Mouse (Mus musculus) layer of hippocampus, postnatal 25 days (tissue): ENCODE measurements at regions not wholly inside any gene's neighbourhood (a gene's known extent, or its start where the extent isn't known, plus 50 kb on each side); places are given as distances from the start of the nearest gene placed in this dataset.

Source experiments
- DNase-seq, 2 experiments: peaks; one replicate each; pipeline ENCODE4 v3.0.0; 2022; ENCODE audit warnings: mixed read lengths in 2 of 2, low spot score in 1 of 2; ENCODE audit errors: extremely low spot score in 1 of 2

DNA sequence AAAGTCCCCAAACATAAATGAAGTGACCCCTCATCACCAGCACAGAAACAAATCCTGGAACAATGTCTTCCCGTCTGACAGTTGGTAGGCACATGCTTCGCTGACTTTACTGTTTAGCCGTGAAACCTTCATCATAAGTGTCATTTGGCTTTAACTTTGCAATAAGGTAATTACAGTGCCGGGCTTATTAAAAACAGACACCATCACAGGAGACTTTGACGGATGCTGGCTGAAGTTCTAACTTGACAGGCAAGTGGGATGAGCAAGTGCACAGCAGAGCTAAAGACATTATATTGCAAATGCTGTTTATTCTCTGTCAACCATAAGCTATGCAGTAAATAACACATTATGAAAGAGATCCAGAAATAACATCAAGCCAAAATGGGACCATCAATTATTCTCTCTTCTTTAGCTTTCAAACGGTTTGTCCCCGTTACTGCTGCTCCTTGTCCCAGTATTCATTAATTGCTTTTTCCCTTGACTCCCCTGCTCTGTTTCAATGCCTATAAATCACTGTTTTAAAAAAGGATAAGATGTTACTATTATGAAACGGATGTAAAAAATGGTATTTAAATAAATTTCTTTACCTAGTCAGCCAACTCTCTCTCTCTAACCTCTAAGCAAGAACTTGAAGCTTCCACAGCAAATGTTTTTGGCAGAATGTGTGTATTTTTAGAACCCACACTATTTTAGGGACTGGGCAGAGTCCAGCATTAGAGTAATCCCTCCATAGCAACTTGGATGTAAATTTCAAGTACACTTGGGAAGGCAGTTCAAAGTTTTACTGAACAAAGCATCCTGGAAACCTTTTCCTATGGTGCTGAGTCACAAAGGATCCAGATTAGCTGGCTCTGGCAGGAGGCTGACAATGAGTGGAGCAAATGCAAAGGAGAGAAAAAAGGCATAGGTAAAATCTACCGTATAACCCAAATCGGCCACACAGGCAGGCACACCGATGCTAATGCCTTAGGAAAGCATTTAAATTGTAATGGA lies 464.4 kb downstream of the Rps29 start:
- no peak for DNase-seq

DNA sequence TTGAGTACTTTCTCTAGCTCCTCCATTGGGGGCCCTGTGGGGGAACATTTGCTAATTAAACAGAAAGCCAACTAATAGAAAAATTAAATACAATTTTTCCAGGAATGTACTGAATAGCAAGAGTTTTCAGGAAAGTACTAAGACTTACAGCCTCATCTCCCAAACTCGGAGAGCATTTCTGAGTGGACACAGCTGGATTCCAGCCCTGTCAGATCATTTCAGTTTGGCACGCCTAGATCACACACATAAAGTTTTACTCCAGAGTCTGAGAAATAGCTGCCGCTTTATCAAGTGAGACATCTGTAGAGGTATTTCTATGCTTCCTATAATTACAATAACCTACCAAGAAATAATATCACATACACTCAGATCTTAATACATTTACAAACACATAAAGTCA lies 470.7 kb downstream of the Rps29 start:
- DNase-seq, result no peak

DNA sequence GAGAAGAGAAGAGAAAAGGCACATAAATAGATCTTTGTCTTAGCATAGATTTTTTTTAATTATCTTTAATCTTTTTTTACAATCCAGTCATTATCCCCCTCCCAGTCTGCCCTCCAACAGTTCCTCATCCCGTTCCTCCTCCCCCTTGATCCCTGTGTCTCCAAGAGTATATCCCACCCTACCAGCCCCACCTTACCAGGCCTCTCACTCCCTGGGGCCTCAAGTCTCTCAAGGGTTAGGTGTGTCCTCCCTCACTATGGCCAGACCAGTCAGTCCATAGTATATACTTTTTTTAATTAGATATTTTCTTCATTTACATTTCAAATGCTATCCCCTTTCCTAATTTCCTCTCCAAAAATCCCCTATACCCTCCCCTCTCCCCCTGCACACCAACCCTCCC lies 475.1 kb downstream of the Rps29 start:
- DNase-seq, result no peak

- DNase-seq, result no peak
Measured at GRCm38 (mm10) chr12:68683176-68683575, 475.8 kb downstream of the Rps29 start.

GRCm38 (mm10) chr12:68680668-68681067 lies 478.3 kb downstream of the Rps29 start:
- DNase-seq, result no peak

DNA sequence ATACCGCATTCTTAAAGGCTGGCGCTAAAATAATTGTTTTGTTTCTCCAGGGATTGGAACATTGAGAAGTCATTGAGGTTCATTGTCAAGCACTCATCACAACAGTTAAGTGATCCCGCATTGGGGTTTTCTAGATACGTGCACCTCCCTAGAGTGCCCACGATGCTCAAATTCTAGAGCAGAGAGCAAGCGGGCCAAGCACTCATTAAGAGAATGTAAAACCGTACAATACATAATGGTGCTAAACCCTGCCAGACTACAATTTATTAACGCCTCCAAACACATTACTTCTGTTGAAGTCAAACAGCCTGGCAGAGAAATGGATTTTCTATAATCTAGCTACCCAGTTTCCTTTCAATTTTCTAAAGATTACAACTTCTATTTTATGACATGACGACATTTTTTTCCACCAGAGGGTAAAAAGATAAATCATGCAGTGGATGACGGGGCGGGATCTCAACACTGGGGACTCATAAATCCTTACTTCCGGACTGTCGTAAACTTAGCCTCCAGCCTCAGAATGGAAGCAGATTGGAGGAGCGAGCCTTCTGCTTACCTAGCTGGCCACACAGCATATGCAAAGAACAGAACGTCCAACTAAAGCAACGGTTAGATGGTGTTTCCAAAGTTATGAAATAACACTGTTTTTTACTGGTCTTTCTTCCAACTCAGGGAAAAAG lies 482.8 kb downstream of the Rps29 start:
- DNase-seq, result no peak

DNA sequence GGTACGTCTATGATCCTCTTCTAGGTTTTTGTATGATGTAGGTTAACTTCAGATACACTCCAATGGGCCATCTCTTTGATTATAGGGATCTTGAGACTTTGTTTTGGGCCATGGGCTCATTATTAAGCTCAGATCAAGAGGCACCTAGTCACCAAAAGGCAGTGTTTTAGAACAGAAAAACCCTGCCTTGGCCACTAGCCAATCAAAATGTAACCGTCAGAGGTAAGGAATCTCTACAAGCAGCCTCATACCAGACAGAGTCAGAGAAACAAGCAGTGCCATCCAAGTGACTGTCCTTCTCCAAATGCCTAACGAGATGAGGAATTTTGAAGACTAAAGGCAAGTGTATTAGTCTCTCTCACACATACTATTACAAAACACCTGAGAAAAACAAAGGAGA lies 487.0 kb downstream of the Rps29 start:
- no peak for DNase-seq

DNA sequence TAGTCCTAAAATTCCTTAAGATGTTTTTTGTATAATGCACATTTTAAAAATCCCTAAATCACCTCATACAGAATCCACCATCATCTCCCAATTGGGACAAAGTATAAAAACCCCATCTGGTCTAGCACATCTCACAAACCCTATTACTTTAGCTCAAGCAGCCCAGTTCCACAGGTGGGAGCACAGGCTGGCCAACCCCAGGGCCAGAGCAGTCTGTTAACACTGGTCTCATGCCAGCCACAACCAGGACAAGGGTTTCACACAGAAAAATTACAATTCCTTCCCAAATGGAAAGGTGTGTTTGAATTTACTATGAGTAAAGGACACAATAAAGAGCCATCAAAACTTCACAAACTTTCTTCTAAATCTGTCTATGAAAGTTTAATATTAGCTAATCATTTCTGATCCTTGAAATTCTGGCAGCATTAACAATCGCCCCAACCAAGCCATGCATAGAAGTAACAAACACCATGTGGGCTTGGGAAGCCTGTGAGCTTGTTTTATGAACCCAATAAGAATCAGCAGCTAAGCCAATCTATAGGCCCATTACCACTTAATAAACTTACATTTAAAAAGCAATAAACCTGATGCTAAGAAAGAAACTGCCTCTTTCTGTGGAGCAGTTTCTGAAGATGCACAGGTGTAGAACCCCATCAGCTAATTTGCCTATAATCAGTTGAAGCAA lies 512.9 kb downstream of the Rps29 start:
- DNase-seq, result no peak

DNA sequence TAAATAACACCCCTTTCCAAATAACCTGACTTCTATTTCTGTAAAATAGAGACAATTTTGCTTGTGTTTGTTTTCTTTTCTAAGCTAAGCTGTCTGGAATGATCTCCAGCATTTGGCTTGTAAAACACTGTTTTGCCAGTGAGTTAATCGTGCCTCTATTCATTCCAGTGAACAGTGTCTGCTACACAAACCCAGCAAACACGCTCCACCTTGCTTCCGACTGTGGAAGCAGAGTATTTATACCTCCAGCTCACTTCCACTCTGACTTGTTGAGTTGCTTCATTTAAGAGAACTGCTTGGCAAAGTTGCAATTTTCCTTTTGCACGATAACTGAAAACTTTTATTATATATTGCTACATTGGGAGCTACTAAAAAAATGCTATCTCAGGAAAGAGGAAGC lies 515.3 kb downstream of the Rps29 start:
- no peak for DNase-seq

- DNase-seq, result no peak
Measured at GRCm38 (mm10) chr12:68632441-68632840, 526.5 kb downstream of the Rps29 start.

GRCm38 (mm10) chr12:68618337-68618736 lies 540.6 kb downstream of the Rps29 start:
- DNase-seq, result no peak

- no peak for DNase-seq
Measured at GRCm38 (mm10) chr12:68605417-68606000, 553.5 kb downstream of the Rps29 start.

- no peak for DNase-seq
Measured at GRCm38 (mm10) chr12:68604524-68605299, 554.3 kb downstream of the Rps29 start.

- no peak for DNase-seq
Measured at GRCm38 (mm10) chr12:68602682-68603081, 556.3 kb downstream of the Rps29 start.

- no peak for DNase-seq
Measured at GRCm38 (mm10) chr12:68601366-68601765, 557.6 kb downstream of the Rps29 start.

DNA sequence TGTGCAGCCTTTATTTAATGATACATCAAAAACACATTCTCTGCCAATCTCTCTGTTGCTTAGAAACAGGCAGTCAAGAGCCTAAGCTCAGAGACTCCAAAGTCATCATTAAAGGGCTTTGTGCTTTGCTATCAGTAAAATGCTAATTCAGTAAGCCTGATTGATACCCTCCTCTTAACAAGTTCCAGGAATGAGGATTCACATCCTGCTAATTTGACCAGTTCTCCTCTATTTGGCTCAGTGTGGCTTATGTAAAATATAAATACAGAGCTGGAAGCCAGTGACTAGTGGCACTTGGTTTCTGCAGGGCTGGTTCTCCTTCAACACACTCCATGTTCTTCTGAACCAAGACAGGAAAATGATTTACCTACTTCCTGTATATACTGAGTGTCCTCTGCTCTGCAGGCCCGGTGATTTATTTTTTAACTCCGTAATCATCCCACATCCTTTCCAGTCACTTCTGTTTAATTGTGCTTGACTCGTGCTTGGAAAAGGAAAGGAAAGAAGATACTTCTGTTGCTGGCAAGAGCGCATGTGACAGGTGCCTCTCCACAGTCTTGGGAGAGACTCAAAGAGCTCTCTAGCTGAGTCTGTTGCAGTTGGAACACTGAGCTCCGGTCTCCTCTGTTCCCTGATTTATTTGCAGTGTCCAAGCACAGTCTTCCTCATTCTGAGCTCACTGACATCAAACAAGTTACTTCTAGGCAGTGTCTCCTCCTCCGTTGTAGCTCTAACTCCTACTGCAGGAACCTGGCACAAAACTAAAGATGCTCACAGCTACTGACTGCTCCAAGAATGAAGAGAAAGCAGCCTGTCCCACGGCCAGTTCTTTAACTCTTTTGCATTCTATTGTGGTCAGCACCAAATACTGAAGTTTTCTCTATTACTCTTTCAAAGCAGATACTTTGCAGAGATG lies 559.0 kb downstream of the Rps29 start:
- DNase-seq, result no peak

GRCm38 (mm10) chr12:68599016-68599616 lies 559.9 kb downstream of the Rps29 start:
- no peak for DNase-seq

- DNase-seq, result no peak
Measured at GRCm38 (mm10) chr12:68585524-68585872, 573.5 kb downstream of the Rps29 start.
